Mouse (Mus musculus) forebrain, embryonic 13.5 days (tissue): ENCODE data around the gene Man1b1. TPM values are rescaled to one million over a fixed set of nuclear protein-coding genes. Genes with fewer than 3 reads are reported as not detected.
A peak's percentile ranks its signal among the peaks of the same experiment; 100 is the strongest.

ENCODE experiments used
- ATAC-seq: fragments of 200-750 bp; cut with Nextera tagmentation; 2 replicates; pipeline ENCODE4 v1.8.0; 2017
- H3K27ac ChIP-seq: fragments of 300-500 bp; sonication (generic); 2 replicates; pipeline ENCODE4 v1.5.1; 2015; ENCODE audit warnings: inconsistent platforms, mild to moderate bottlenecking, moderate library complexity
- H3K27me3 ChIP-seq: fragments of 300-500 bp; sonication (generic); 2 replicates; pipeline ENCODE4 v1.6.1; 2015; ENCODE audit warnings: mild to moderate bottlenecking, inconsistent platforms
- H3K36me3 ChIP-seq: fragments of 300-500 bp; sonication (generic); 2 replicates; pipeline ENCODE4 v1.6.1; 2015; ENCODE audit warnings: mild to moderate bottlenecking, inconsistent platforms; ENCODE audit not compliant: poor library complexity, severe bottlenecking
- H3K4me1 ChIP-seq: fragments of 300-500 bp; sonication (generic); 2 replicates; pipeline ENCODE4 v1.6.1; 2015; ENCODE audit warnings: inconsistent platforms
- H3K4me2 ChIP-seq: fragments of 300-500 bp; sonication (generic); 2 replicates; pipeline ENCODE4 v1.6.1; 2015; ENCODE audit warnings: inconsistent platforms, mild to moderate bottlenecking, moderate library complexity
- H3K4me3 ChIP-seq: fragments of 300-500 bp; sonication (generic); 2 replicates; pipeline ENCODE4 v1.5.1; 2015; ENCODE audit warnings: mild to moderate bottlenecking, inconsistent platforms
- H3K9ac ChIP-seq: fragments of 300-500 bp; sonication (generic); 2 replicates; pipeline ENCODE4 v1.6.1; 2015; ENCODE audit warnings: mild to moderate bottlenecking, inconsistent platforms
- H3K9me3 ChIP-seq: fragments of 300-500 bp; sonication (generic); replicated peaks from 2 replicates; pipeline ENCODE4 v1.6.1; 2016; ENCODE audit warnings: inconsistent platforms
- WGBS: fragments of 180-500 bp; shearing (Covaris S2); methylation state at CpG from one replicate; pipeline ENCODE4 v1.1.7; 2015; 5-methylcytosine and 5-hydroxymethylcytosine counted together
- polyA plus RNA-seq: library from polyadenylated mRNA; unstranded; fragments of >200 nt; fragmentation: Nextera tagmentation; extraction: Ambion mirVana; gene quantifications from 2 replicates; pipeline ENCODE4 v1.2.1, GENCODE M21; 2015

Gene Man1b1
- polyA plus RNA-seq, 1 experiment from 2014 or later, result 63.2 TPM

- no peak overlapping the region for H3K4me2 ChIP-seq
- 6% methylated on average over 11 of the region's 11 CpGs for WGBS
- H3K9me3 ChIP-seq, result no peaks in the 10 kb centered on the region
- peaks cover 98% of the 10 kb centered on the region for H3K27me3 ChIP-seq
- H3K4me1 ChIP-seq, result no peaks in the 10 kb centered on the region
- H3K4me3 ChIP-seq, result no peak overlapping the region
- ATAC-seq, result no peak
- H3K36me3 ChIP-seq, result no peaks in the 10 kb centered on the region
- no peak overlapping the region for H3K9ac ChIP-seq
- H3K27ac ChIP-seq, result no peak overlapping the region
Measured at GRCm38 (mm10) chr2:25311491-25311891, 20.6 kb upstream of the Man1b1 start.

DNA sequence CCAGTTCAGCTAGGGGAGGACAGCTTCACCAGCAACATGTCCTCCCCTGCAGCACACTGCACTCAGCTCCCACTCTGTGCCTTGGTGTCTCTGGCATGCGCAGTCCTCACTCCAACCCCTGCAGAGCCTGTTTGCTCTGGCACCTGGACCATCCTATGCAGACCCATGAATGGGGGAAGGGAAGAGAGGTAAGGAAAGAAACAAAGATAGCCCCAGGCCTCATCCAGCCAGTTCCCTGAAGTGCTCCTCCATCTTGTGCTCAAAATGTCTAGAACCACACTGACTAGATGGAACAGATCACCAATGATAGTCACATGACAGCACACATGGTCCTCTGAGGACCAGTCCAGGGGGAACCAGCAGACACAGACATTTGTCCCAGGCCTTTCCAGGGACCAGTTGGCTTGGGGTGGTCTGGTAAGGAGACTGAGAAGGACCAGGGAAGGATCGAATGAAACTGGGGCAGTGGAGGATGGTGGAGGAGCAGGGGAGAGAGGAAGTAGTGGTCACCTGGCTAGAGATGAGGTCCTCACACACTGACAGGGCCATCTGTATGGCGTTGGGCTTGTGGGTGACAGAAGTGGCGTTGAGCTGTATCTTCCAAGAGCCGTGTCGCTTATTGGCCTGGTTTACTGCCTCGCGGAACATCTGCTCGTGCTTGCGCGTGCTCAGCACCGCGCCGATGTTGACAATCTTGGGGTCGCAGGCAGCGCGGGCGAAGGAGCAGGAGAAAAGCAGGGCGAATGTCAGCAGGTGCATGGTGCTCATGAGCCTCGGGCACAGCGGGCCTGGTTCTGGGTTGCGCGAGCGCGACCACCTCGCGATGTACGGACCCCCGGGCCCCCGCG is 13.8 kb upstream of the Man1b1 start:
- Histone ChIP-seq H3K27ac (no peak overlapping the region), H3K9ac (peak overlapping the region; percentile 58), H3K9me3 (no peaks in the 10 kb centered on the region), H3K27me3 (peaks cover 89% of the 10 kb centered on the region), H3K4me2 (peak overlapping the region; percentile 60), H3K36me3 (no peaks in the 10 kb centered on the region), H3K4me1 (peaks cover 3% of the 10 kb centered on the region; the same call in 1 of the 2 replicates), H3K4me3 (peak overlapping the region; percentile 43)
- 7% methylated on average over 31 of the region's 31 CpGs for WGBS
- ATAC-seq, result peak; percentile 65

DNA sequence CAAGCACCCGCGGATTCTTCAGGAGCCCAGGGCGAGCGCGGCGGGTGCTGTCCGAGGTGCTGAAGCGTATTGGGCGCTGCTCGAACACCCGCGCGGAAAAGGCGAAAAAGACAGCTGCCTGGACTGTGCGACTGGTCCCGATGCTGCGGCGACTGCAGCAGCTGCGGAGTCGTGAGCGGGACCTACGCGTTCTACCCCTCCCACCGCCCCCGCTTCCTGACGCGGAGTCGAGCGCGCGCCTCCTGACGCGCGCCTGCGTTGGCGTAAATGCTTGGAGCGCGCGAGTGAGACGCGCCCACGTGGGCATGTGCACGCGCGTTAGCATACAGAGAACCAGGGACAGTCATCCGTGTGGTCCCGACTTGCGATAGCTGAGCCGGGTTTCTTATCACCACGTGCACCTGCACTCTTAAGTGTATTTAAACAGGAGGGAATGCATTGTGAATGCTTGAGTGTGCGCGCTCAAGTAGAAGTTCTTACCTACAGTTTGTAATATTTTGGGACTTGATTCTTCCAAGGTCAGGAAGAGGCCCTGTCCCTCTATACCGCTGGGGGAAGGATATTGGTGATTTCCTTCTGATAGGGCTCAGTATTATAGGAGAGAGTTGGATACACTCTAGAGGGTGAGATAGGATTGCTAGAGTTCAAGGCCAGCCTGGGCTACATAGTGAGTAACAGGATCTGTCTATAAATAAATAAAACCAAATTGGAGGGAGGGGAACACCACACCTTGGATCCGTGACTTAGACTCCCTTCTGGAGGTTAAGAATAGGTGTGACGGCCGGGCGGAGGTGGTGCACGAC is 13.0 kb upstream of the Man1b1 start, which contains the start of gene Grin1:
Grin1 (minus strand) TSS at position 217 of the 803 bp plus-strand sequence.
- H3K9ac ChIP-seq, result peak within 1 kb of the TSS; percentile 58
- WGBS, result 10% methylated on average over 58 of the region's 58 CpGs
- peak within 1 kb of the TSS; percentile 43 for H3K4me3 ChIP-seq
- H3K27me3 ChIP-seq, result peaks cover 81% of the 10 kb centered on the region
- H3K27ac ChIP-seq, result no peak within 1 kb of the TSS
- H3K4me2 ChIP-seq, result peak within 1 kb of the TSS; percentile 60
- H3K36me3 ChIP-seq, result no peaks in the 10 kb centered on the region
- ATAC-seq, result peak; percentile 86
- no peaks in the 10 kb centered on the region for H3K9me3 ChIP-seq
- peaks cover 3% of the 10 kb centered on the region; the same call in 1 of the 2 replicates for H3K4me1 ChIP-seq

DNA sequence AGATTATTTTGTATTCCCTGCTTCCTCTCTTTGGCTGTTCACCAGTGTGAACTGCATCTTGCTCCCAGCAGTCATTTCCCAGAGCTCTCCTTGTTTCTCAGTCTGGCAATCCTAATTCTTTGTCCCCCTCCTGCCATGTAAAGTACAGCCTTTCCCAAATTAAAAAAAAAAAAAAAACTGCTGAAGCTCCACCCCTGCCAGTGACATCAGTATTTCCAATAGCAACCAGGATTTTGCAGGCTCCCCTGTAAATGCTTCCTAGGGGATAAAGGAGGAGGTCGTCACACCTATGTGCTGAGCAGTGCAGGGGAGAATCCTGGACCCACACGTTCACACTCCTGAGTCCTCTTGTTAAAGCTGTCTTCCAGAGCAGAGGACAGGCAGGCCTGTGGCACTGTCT is 12.1 kb upstream of the Man1b1 start:
- Histone ChIP-seq H3K4me1 (peaks cover 3% of the 10 kb centered on the region; the same call in 1 of the 2 replicates), H3K4me3 (no peak overlapping the region), H3K36me3 (no peaks in the 10 kb centered on the region), H3K9ac (no peak overlapping the region), H3K9me3 (no peaks in the 10 kb centered on the region), H3K4me2 (no peak overlapping the region), H3K27ac (no peak overlapping the region), H3K27me3 (peaks cover 75% of the 10 kb centered on the region)
- WGBS, result 44% methylated on average over 2 of the region's 2 CpGs
- ATAC-seq, result no peak

DNA sequence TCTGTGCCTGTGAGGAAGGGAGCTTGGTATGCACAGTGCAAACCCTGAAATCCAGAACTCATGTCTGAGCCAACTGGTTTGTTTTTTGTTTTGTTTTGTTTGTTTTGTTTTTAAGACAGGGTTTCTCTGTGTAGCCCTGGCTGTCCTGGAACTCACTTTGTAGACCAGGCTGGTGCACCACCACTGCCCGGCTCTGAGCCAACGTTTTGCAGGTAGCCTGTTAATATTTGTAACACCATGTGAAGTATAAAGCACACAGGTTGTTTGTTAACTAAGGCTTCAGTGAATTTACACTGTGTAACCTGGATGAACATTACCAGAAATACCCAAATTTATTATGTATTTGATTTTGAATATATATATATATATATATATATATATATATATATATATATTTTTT is 6.1 kb upstream of the Man1b1 start:
- Histone ChIP-seq H3K27ac (no peak overlapping the region), H3K4me1 (peaks cover under 1% of the 10 kb centered on the region; the same call in 1 of the 2 replicates), H3K27me3 (peaks cover 17% of the 10 kb centered on the region), H3K4me3 (no peak overlapping the region), H3K9me3 (no peaks in the 10 kb centered on the region), H3K9ac (no peak overlapping the region), H3K36me3 (no peaks in the 10 kb centered on the region), H3K4me2 (no peak overlapping the region)
- no peak for ATAC-seq
- WGBS, result 75% methylated on average over 2 of the region's 2 CpGs

DNA sequence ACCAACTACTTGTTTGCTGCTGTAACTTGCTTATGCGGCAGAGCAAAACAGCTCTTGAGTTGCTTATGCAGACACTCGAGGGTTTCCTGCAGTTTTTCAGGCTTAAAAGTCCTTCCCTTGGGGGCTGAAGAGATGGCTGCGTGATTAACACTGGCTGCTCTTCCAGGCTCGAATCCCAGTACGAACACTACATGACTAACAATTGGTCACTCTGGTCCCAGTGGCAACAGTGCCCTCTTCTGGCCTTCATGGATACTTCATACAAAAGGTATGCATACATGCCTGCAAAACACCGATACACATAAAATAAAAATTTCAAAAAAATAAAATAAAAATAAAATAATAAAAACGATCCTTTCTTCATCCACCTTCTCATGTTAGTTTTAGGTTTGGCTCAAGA is 3.7 kb upstream of the Man1b1 start:
- H3K9me3 ChIP-seq, result no peaks in the 10 kb centered on the region
- H3K36me3 ChIP-seq, result no peaks in the 10 kb centered on the region
- peaks cover 15% of the 10 kb centered on the region for H3K4me1 ChIP-seq
- whole genome bisulfite sequencing, result 33% methylated on average over 7 of the region's 7 CpGs
- no peak overlapping the region for H3K9ac ChIP-seq
- no peak overlapping the region for H3K27ac ChIP-seq
- H3K4me2 ChIP-seq, result no peak overlapping the region
- no peak for ATAC-seq
- H3K27me3 ChIP-seq, result 0 out of 2 replicates have a peak, but pooled peaks cover 3% of the 10 kb centered on the region
- H3K4me3 ChIP-seq, result no peak overlapping the region

DNA sequence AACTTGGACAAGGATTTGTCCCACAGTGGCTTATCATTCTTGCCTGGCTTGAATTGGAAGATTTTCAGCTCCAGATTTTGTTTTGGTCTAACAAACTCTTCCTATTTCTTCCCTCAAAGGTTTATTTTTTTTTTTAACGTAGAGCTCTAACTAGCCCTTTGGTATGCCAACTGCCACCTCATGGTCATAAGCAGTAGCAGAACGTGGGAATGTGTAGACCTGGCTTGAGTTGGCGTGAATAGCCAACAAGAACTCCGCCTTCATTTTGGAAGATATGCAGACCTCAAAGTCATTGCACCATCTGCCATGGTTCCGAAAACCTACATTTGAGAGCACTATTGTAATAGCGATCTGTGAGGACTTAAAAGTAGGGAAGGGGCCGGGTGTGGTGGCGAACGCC is 668 bp upstream of the Man1b1 start:
- no peaks in the 10 kb centered on the region for H3K27me3 ChIP-seq
- H3K4me2 ChIP-seq, result peak overlapping the region; percentile 97
- H3K9ac ChIP-seq, result peak overlapping the region; percentile 92
- no peaks in the 10 kb centered on the region for H3K9me3 ChIP-seq
- ATAC-seq, result no peak
- no peak overlapping the region for H3K27ac ChIP-seq
- H3K4me1 ChIP-seq, result peaks cover 21% of the 10 kb centered on the region
- H3K36me3 ChIP-seq, result peaks cover 27% of the 10 kb centered on the region
- H3K4me3 ChIP-seq, result peak overlapping the region; percentile 90
- WGBS, result 63% methylated on average over 9 of the region's 9 CpGs

DNA sequence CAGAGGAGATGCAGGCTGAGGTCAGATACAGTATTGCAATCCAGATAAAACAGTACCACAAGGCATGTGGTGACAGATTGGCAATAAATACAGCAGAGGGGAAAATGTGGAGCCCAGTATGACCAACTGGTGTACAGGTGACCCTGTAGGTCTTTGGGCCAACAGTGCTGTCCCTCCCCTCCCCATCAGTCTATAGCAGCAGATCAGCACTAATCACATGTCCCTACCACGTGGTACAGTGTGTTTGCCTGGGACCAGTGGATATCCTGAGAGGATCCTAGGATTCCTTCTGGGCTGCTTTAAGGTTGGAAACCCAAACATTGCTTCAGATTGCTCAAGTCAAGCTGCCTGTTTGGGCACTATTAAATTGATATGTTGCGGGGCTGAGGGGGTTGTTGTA is 1.4 kb downstream of the Man1b1 start:
- no peak overlapping the region for H3K27ac ChIP-seq
- H3K36me3 ChIP-seq, result peaks cover 48% of the 10 kb centered on the region

GRCm38 (mm10) chr2:25338303-25338702 is 6.2 kb downstream of the Man1b1 start:
- Histone ChIP-seq H3K36me3 (peaks cover 88% of the 10 kb centered on the region), H3K27ac (no peak overlapping the region), H3K4me1 (peaks cover 8% of the 10 kb centered on the region), H3K9me3 (no peaks in the 10 kb centered on the region), H3K9ac (no peak overlapping the region), H3K4me3 (no peak overlapping the region), H3K27me3 (no peaks in the 10 kb centered on the region), H3K4me2 (no peak overlapping the region)
- no peak for ATAC-seq
- 96% methylated on average over 6 of the region's 6 CpGs for WGBS

More for the DNA sequence above, 1.4 kb downstream of the Man1b1 start:
- Histone ChIP-seq H3K4me2 (peak overlapping the region; percentile 97), H3K4me3 (peak overlapping the region; percentile 90), H3K27me3 (no peaks in the 10 kb centered on the region), H3K4me1 (peaks cover 21% of the 10 kb centered on the region), H3K9me3 (no peaks in the 10 kb centered on the region), H3K9ac (peak overlapping the region; percentile 92)
- WGBS, result 70% methylated on average over 2 of the region's 2 CpGs
- ATAC-seq, result no peak

DNA sequence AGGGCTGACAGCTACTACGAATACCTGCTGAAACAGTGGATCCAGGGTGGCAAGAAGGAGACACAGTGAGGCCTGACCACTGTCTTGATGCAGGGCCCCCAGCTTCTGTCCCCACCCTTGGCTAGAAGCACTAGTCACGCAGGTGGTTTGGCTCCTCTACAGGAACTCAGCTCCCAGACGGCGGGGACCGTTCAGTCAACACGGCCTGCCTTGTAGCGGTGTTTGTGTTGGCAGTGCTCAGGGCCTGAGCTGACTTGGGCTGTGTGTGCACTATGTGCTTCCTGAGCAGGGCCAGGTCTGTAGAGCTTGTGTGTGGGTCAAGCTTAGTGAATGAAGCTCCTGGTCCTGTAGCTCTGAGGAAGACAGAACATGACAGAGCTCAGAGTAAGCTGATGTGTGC is 16.0 kb downstream of the Man1b1 start:
- WGBS, result 96% methylated on average over 7 of the region's 7 CpGs
- no peaks in the 10 kb centered on the region for H3K4me1 ChIP-seq
- no peak overlapping the region for H3K4me2 ChIP-seq
- H3K4me3 ChIP-seq, result no peak overlapping the region
- H3K9me3 ChIP-seq, result no peaks in the 10 kb centered on the region
- ATAC-seq, result no peak
- peaks cover 98% of the 10 kb centered on the region for H3K36me3 ChIP-seq
- H3K9ac ChIP-seq, result no peak overlapping the region
- H3K27me3 ChIP-seq, result no peaks in the 10 kb centered on the region
- H3K27ac ChIP-seq, result no peak overlapping the region

DNA sequence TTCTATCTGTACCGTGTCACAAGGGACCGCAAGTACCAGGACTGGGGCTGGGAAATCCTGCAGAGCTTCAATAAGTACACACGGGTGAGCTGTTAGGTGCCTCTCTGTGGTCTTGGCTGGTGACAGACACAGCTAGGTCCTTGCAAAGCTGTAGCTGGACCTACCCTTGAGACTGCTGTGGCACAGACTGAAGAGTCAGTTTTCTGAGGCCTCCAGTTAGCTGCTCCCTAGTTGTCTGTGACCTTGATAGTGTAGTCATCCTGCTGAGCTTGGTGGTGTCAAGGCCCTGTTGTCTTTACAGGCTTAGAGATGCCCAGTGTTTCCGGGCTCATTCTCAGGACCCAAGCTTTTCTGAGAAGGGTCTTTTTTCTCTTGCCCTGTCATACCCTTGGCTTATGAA is 17.4 kb downstream of the Man1b1 start:
- ATAC-seq, result no peak
- Histone ChIP-seq H3K9me3 (no peaks in the 10 kb centered on the region), H3K4me2 (no peak overlapping the region), H3K27ac (no peak overlapping the region), H3K36me3 (peaks cover 93% of the 10 kb centered on the region), H3K9ac (no peak overlapping the region), H3K27me3 (no peaks in the 10 kb centered on the region), H3K4me1 (no peaks in the 10 kb centered on the region), H3K4me3 (no peak overlapping the region)
- 97% methylated on average over 4 of the region's 4 CpGs for WGBS

DNA sequence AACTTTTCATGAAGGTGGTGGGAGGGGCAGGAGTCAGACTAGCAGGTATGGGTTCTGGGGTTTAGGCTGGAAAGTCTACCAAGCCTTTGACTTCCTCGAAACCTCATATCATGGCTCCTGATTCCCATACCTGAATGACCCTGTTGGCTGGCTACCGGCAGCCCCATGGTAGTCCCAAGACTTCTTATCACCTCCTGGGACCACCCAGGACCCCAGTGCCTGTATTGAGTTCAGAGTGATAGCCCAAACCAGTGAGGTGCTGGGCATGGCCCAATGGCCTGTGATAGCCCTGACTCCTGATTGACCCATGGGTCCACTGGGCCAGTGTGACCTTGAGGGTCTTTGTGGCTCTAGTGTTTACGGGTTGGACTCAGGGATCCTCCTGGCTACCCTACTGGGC is 18.6 kb downstream of the Man1b1 start:
- Histone ChIP-seq H3K27ac (no peak overlapping the region), H3K9me3 (no peaks in the 10 kb centered on the region), H3K9ac (no peak overlapping the region), H3K36me3 (peaks cover 81% of the 10 kb centered on the region), H3K4me3 (no peak overlapping the region), H3K4me2 (no peak overlapping the region), H3K4me1 (peaks cover 8% of the 10 kb centered on the region), H3K27me3 (no peaks in the 10 kb centered on the region)
- WGBS, result 95% methylated on average over 3 of the region's 3 CpGs
- no peak for ATAC-seq
